ENCODE assay signal across 22 mouse cellular contexts in genomic region chr7:118283186-118283585, GRCm38 (mm10). TPM values are rescaled to one million over a fixed set of nuclear protein-coding genes. Genes with fewer than 3 reads are reported as not detected.
DNase-seq lines count a peak whose midpoint lies in the region; ATAC-seq and TF ChIP-seq lines count a peak whose summit lies in the region.
"Had no signal": no experiment of that assay in that cellular context is flagged by ENCODE, and none has a peak within 500 bp of the region (broad histone marks: within the 10 kb centered on the region; RNA-seq: fewer than 3 reads in every experiment).

No protein-coding gene starts in this region.

- H3K4me1 ChIP-seq in bone marrow macrophage, adult 2 months (ENCODE audit: control insufficient read depth, insufficient read depth, low read length), result peaks cover 33% of the 10 kb centered on the region
- peaks cover 46% of the 10 kb centered on the region for H3K4me1 ChIP-seq in megakaryocyte, embryonic 14.5 days
- no peaks in the 10 kb centered on the region for H3K4me1 ChIP-seq in hindbrain, embryonic 13.5 days (replicated peaks)
- H3K4me1 ChIP-seq in forebrain, embryonic 16.5 days (replicated peaks; ENCODE audit: control insufficient read depth, insufficient read depth, low read length), result no peaks in the 10 kb centered on the region
- H3K4me1 ChIP-seq: embryonic facial prominence, embryonic 13.5 days; midbrain, embryonic 12.5 days; neural tube, embryonic 13.5 days had no signal

- TF ChIP-seq POLR2A in bone marrow macrophage, adult 2 months (IDR thresholded peaks at IDR 0.05; ENCODE audit: borderline replicate concordance, low read depth, low read length), result no peak

- WGBS in hindbrain, embryonic 13.5 days, result 83% methylated on average over 2 of the region's 2 CpGs
- 87% methylated on average over 2 of the region's 2 CpGs for WGBS in forebrain, embryonic 16.5 days

- no peak overlapping the region for H3K4me3 ChIP-seq in bone marrow macrophage, adult 2 months (ENCODE audit: insufficient read depth, low read length)
- peak overlapping the region; percentile 23 for H3K4me3 ChIP-seq in megakaryocyte, embryonic 14.5 days (replicated peaks)
- H3K4me3 ChIP-seq in hindbrain, embryonic 13.5 days, result no peak overlapping the region
- no peak overlapping the region for H3K4me3 ChIP-seq in forebrain, embryonic 16.5 days (replicated peaks; ENCODE audit: low read length)
- H3K4me3 ChIP-seq: embryonic facial prominence, embryonic 13.5 days; gastrocnemius, adult 2 months; midbrain, embryonic 12.5 days; neural tube, embryonic 13.5 days had no signal

- H3K9me3 ChIP-seq in megakaryocyte, embryonic 14.5 days, result peaks cover 9% of the 10 kb centered on the region
- H3K9me3 ChIP-seq in hindbrain, embryonic 13.5 days, result 0 out of 2 replicates have a peak, but pooled peaks cover 4% of the 10 kb centered on the region
- H3K9me3 ChIP-seq in forebrain, embryonic 16.5 days (ENCODE audit: control insufficient read depth, low read length), result no peaks in the 10 kb centered on the region
- H3K9me3 ChIP-seq: embryonic facial prominence, embryonic 13.5 days; midbrain, embryonic 12.5 days had no signal

- H3K36me3 ChIP-seq in megakaryocyte, embryonic 14.5 days (replicated peaks; ENCODE audit: low read length), result peaks cover 3% of the 10 kb centered on the region
- H3K36me3 ChIP-seq in hindbrain, embryonic 13.5 days, result no peaks in the 10 kb centered on the region
- H3K36me3 ChIP-seq in forebrain, embryonic 16.5 days (ENCODE audit: control insufficient read depth, insufficient read depth), result no peaks in the 10 kb centered on the region
- H3K36me3 ChIP-seq: embryonic facial prominence, embryonic 13.5 days; midbrain, embryonic 12.5 days; neural tube, embryonic 13.5 days had no signal

- H3K4me2 ChIP-seq in hindbrain, embryonic 13.5 days, result no peak overlapping the region
- H3K4me2 ChIP-seq in forebrain, embryonic 16.5 days (ENCODE audit: low read length), result no peak overlapping the region
- H3K4me2 ChIP-seq: embryonic facial prominence, embryonic 13.5 days; midbrain, embryonic 12.5 days; neural tube, embryonic 13.5 days had no signal

- DNase-seq in heart, adult 11 months, result peak; percentile 91
- DNase-seq in heart, adult 8-10 months (ENCODE audit: low spot score), result no peak
- DNase-seq in 416B (ENCODE audit: low read depth), result peak; percentile 74
- DNase-seq in right cerebral cortex, postnatal 14 days, result no peak
- DNase-seq: cerebellum, adult 9-11 months; forebrain, postnatal 0 days; gastrocnemius, adult 2 months; heart, postnatal 4 days; kidney, adult 11 months; left cerebral cortex, postnatal 4 days; liver; lung, adult 18-20 months; thymus, postnatal 25 days had no signal

- no peak for TF ChIP-seq CTCF in bone marrow macrophage, adult 2 months (IDR thresholded peaks at IDR 0.05; ENCODE audit: low read depth, low read length)

- no peak for ATAC-seq in hindbrain, embryonic 13.5 days (ENCODE audit: low FRiP score)
- no peak for ATAC-seq in forebrain, embryonic 16.5 days
- ATAC-seq: forebrain, postnatal 0 days; hindbrain, postnatal 0 days had no signal

- no peaks in the 10 kb centered on the region for H3K27me3 ChIP-seq in megakaryocyte, embryonic 14.5 days (replicated peaks)
- H3K27me3 ChIP-seq in hindbrain, embryonic 13.5 days, result no peaks in the 10 kb centered on the region
- no peaks in the 10 kb centered on the region for H3K27me3 ChIP-seq in forebrain, embryonic 16.5 days (replicated peaks; ENCODE audit: control insufficient read depth, insufficient read depth, low read length)
- H3K27me3 ChIP-seq: embryonic facial prominence, embryonic 13.5 days; midbrain, embryonic 12.5 days had no signal

- H3K27ac ChIP-seq in bone marrow macrophage, adult 2 months (ENCODE audit: insufficient read depth, low read depth, low read length), result peak overlapping the region; percentile 84
- H3K27ac ChIP-seq in hindbrain, embryonic 13.5 days, result no peak overlapping the region
- H3K27ac ChIP-seq in forebrain, embryonic 16.5 days (ENCODE audit: low read length), result no peak overlapping the region
- H3K27ac ChIP-seq: embryonic facial prominence, embryonic 13.5 days; gastrocnemius, adult 2 months; hindbrain, postnatal 0 days; kidney, postnatal 0 days; midbrain, embryonic 12.5 days; neural tube, embryonic 13.5 days had no signal

- H3K9ac ChIP-seq in hindbrain, embryonic 13.5 days, result no peak overlapping the region
- H3K9ac ChIP-seq in forebrain, embryonic 16.5 days (replicated peaks; ENCODE audit: low read depth, low read length), result no peak overlapping the region
- H3K9ac ChIP-seq: embryonic facial prominence, embryonic 13.5 days; forebrain, postnatal 0 days; midbrain, embryonic 12.5 days; neural tube, embryonic 13.5 days had no signal

RNA-seq across cellular contexts. Expression of gene Smg1, which starts 39.7 kb away (rescaled TPM):
- total RNA-seq in heart, adult 8-10 months (2022), result 10 to 100 TPM; 28.8 to 35.6 (median 30.2) TPM
- 43.2 and 49.6 TPM in 2 replicates for polyA plus RNA-seq in bone marrow macrophage, adult 2 months (2012; ENCODE audit: insufficient read depth, insufficient read length, missing spikeins)
- polyA plus RNA-seq in megakaryocyte, embryonic 14.5 days (2012; ENCODE audit: insufficient read depth, low replicate concordance), result 4.3 and 14.1 TPM in 2 replicates
- 20.7 and 21.5 TPM in 2 replicates for polyA plus RNA-seq in hindbrain, embryonic 13.5 days (2015; fragmentation: Nextera tagmentation; extraction: Ambion mirVana)
- 21.5 and 21.6 TPM in 2 replicates for polyA plus RNA-seq in forebrain, embryonic 16.5 days (2015; fragmentation: Nextera tagmentation; extraction: Ambion mirVana)

Comparison
In these comparisons a context has a peak if more than half of its experiments do, and no peak if none do; other contexts are left out.
1. DNase-seq: peak in heart, adult 11 months (single experiment) and 416B (single experiment); none in heart, adult 8-10 months (single experiment) and right cerebral cortex, postnatal 14 days (single experiment).